Mouse (Mus musculus) lung, postnatal 25 days (tissue): ENCODE results near the gene 2900026A02Rik.

Source experiments
- DNase-seq: peaks from one replicate; pipeline ENCODE4 v3.0.0; 2022; ENCODE audit warnings: low spot score

Gene 2900026A02Rik

GRCm38 (mm10) chr5:113092406-113092805, 128.6 kb downstream of the 2900026A02Rik start:
- DNase-seq, result no peak

DNA sequence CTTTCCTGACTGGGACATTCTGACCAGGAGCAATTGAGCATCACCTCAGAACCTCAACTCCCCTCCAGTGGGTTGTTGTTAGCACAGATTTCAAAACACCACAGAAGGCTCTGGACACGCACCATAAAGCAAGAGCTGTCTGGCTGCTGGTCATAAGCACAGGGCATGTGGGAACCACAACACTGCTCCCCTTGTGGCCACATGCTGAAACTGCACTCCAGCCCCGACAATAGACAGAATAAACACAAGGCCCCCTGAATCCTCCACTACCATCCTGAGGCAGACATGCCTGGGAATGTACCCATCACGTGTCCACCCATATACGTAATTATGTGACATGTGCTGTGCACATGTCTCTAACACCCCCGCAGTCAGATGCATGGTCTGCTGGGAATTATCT, 129.9 kb downstream of the 2900026A02Rik start:
- DNase-seq, result no peak

- DNase-seq, result no peak
Observed at GRCm38 (mm10) chr5:113090750-113091149, 130.3 kb downstream of the 2900026A02Rik start.

DNA sequence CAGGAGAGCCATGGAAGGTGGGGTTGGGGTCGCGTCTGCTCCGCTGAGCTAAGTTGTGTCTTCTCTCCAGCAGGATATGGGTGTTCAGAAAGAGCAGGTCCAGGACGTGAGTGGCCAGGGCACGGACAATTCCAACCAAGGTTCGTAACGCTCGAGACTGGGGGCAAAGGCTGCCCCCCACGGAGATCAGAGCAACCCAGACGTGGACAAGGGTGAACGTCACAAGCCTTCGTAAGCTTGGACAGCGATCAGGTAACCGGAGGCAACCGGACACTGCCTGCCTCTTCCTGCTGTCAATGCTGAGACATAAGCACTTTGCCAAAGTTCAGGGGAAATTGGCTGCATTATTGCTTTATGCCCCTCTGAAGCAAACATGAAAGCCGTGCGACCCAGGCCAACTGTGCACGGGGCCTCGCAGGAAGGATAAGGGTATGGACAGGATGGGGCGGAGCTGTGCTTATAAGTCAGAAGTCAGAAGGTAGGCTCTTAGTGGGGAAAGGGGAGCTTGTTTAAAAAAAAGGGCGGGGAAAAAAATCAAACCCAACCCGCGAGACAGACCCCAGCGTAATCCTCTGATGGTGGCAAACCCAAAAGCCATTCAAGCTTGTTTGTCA, 130.9 kb downstream of the 2900026A02Rik start:
- DNase-seq, result no peak

GRCm38 (mm10) chr5:113087465-113087864, 133.6 kb downstream of the 2900026A02Rik start:
- no peak for DNase-seq

DNA sequence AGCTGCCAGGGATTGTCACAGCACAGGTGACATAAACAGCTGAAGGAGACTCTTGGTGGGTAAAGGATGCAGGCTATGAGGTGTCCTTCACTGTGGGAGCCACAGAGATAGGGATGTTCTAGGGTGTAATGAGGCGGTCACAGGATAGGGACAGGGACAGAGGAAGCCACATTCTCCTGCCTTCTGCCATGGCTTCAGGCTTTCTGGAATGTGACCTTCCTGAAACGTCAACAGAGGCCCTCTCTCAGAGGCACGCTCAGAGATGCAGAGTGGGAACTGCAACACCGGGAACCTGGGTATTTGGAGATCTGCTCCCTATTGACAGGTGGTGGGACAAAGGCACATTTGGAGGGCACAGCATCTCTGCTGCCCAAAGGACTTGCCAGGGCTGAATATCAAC, 134.0 kb downstream of the 2900026A02Rik start:
- DNase-seq, result no peak

GRCm38 (mm10) chr5:113086439-113086838, 134.6 kb downstream of the 2900026A02Rik start:
- DNase-seq, result no peak

DNA sequence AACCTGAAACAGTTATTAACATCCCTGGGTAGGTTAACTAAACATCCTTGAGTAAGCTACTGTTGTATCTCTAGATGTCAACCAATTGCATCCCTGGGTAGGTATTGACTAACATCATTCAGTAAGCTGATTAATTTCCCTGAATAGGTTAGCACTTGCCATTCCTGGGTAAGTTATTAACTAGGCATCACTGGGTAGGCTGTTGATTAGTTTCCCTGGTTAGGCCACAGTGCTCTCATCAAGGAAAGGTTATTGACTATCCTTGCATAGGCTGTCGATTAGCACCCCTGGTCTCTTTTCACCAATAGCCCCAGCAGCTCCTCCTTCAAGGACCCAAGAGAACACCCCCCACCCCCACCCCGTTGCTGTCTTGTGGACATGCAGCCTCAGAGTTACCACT, 135.1 kb downstream of the 2900026A02Rik start:
- DNase-seq, result no peak

DNA sequence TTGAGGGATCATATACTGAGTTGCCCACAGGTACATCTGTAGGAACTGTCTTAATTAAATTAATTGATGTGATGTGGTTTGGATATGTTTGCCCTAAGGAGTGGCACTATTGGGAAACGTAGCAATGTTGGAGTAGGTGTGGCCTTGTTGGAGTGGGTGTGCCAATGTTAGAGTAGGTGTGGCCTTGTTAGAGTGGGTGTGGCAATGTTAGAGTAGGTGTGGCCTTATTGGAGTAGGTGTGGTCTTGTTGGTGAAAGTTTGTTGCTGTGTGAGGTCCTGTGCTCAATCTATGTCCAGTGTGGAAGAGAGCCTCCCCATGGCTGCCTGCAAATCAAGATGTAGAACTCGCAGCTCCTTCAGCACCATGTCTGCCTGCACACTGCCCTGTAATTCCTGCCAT, 136.7 kb downstream of the 2900026A02Rik start:
- no peak for DNase-seq

DNA sequence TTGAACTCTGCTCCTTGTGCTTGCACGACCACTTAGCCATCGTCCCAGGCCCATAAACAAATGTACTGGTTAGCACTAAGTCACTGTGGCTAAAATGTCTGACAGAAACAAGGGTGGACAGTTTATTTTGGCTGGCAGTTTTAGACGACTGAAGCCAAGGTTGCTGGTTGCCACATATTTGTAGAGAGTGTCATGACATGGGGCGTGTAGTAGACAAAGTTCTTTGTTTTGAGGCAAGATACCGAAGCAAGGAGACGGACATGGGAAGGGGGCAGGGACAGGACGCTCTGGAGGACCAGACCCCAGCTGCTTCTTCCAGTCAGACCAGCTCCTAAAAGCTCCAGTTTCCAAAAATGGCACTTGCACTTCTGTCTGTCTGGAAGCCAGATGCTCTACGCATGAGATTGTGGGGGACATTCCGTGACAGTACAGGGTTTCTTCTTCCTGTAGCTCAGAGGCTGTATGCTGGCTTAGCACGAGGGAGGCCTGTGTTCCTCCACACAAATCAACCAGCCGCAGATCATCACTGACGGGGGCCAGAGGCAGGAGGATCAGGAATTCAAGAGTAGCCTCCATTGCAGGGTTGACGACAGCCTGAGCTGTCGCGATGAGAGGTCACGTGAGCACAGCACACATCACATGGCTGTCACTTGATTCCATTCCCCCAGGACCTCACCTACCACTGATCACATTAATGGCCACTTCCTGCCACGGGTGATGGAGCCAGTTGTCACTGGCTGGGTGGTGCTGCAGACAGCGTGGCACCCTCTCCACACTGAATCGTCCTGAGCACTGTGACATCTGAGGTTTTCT, 138.5 kb downstream of the 2900026A02Rik start:
- DNase-seq, result no peak

DNA sequence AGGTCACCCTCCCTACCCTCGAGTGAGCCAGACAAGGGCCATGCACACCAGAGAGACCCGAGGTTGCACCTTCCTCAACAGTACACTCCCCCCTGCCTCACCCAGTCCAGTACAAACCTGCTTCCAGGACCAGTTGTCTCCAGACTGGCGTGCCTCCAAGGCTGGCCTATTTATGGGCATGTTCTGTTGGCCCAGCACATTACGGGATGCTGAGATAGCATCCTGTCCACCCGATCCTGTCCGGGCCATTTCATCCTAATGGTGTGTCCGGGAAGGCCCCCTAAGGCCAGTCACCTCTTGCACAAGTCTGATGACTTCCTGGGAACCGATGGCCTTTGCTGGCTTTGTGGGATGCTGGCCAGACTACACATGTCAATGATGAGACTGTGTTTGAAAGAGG, 139.6 kb downstream of the 2900026A02Rik start, which contains the start of gene Crybb3:
Gene Crybb3, minus strand, starts transcription at position 146 of the 400 bp plus-strand sequence.
- no peak for DNase-seq

DNA sequence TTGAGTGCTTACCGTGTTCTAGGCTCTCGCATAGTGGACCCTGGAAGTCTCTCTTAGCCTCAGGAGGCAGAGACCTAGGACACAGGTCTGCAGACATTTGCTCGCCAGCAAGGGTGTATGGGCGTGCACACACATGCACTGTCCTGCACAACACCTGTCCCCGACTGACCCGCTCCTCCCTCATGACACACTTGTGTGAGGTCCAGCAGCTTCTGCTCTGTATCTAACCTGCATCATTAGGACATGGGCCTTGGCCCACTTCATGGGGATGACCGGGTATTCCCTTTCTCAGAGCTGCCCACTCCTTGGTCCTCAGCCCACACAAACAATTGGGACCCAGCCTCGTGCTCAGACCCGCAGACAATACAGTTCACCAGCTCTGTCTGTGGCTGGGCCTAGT, 140.0 kb downstream of the 2900026A02Rik start:
- no peak for DNase-seq

DNA sequence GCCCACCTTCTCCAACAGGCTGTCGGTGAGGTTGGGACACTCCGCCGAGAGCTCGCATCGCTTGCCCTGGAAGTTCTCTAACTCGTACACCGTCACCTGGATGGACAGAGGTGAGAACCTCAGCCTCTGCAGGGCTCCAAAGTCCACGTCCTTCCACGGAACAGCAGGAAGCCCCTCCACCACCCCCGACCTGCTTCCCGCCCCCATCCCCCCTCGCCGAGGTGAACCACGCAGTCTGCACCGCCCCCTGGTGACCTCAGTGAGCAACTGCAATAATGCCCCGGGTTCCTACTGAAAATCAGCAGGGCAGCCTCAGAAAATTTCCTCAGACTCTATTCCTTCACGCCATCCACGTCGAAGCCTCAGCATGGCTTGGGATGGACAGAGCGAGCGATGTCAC, 141.3 kb downstream of the 2900026A02Rik start:
- no peak for DNase-seq

DNA sequence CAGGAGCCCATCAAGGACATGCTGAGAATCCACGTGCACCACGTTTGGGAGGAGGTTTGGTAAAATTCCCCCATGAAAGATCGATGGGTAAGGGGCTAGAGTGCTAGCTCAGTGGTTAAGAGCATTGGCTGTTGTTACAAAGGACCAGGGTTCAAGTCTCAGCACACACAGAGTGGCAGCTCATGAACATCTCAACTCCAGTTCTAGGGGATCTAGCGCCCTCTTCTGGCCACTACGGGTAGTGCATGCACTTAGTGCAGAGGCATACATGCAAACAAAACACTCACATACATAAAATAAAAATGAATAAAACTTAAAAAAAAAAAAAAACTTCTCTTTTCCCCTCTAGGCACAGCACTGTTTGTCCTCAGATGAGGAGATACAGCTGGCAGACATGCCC, 142.3 kb downstream of the 2900026A02Rik start:
- DNase-seq, result no peak

- DNase-seq, result no peak
Observed at GRCm38 (mm10) chr5:113070017-113070416, 151.0 kb downstream of the 2900026A02Rik start, which contains the start of gene Crybb2. Crybb2 (minus strand) TSS chr5:113070117.

DNA sequence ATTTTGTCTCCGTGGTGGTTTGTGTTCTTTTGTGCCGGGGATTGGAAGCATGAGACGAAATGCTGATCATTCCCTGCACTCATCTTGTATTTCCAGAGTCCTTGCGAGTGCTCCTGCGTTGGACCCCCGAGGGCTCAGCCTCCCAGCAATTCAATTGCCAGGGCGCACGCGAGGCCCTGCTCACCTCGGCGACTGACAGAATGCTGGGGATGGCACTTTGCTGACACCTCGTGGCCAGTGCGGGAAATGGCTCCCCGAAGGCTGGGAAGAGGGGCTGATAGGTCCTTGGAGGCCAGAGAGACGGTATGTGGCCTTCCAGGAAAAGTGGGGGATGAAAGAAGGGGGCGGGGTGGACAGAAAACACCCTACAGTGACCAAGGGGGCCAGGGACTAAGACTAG, 166.7 kb downstream of the 2900026A02Rik start:
- DNase-seq, result peak; percentile 76

- DNase-seq, result no peak
Observed at GRCm38 (mm10) chr5:113050581-113051185, 170.4 kb downstream of the 2900026A02Rik start.

- no peak for DNase-seq
Observed at GRCm38 (mm10) chr5:113049876-113050275, 171.2 kb downstream of the 2900026A02Rik start.

- DNase-seq, result no peak
Observed at GRCm38 (mm10) chr5:113045511-113046273, 175.3 kb downstream of the 2900026A02Rik start.

DNA sequence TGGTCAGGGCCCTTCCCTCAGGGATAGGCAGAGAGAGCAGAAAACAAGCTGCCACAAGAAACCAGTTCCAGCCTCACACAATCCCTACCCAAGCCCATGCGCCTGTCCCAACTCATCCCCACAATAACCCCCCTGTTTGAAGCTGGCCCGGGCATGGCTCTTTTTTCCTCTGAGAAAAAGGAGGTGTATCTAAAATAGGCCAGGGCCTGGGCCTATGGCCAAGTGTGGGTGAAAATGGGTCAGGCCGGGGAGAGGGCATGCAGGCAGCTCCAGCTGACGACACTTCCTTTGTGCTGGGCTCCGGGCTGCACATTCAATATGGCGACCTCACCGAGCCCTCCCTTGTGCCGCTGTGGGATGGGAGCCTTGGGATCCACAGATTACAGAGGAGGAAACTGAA, 177.5 kb downstream of the 2900026A02Rik start:
- no peak for DNase-seq

DNA sequence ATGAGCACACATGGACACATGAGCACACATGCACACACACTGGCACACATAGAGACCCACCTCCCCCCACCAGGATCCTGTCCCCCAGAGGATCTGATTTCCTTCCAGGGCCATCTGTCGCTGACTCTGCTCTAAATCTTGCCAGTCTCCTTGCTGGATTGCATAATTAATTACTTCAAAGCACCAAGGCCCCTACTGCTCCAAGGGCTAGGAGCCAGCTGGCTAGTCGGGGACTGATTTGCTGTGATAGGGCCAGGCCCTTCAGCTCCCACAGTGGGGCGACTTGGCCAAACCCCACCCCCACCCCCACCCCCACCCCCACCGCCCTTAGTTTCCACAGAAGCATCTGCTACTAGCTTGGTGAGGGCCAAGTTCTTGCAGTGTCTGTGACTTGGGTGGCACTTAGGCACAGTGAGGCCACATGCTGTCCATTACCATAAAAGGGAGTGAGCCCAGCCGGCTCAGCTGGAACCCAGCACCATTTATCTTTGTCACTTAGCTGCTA, 179.4 kb downstream of the 2900026A02Rik start:
- DNase-seq, result peak; percentile 45

- no peak for DNase-seq
Observed at GRCm38 (mm10) chr5:113040776-113041175, 180.3 kb downstream of the 2900026A02Rik start.
